Mouse (Mus musculus) kidney, postnatal 0 days (tissue): Measurements from ENCODE around the gene Btg1. TPM values are rescaled to one million over a fixed set of nuclear protein-coding genes. Genes with fewer than 3 reads are reported as not detected.

Experiments used
- ATAC-seq: fragments of 200-750 bp; cut with Nextera tagmentation; replicated peaks from 2 replicates; pipeline ENCODE4 v1.8.0; 2017; ENCODE audit warnings: low read depth, moderate number of reproducible peaks, moderate TSS enrichment, moderate library complexity; ENCODE audit not compliant: low FRiP score
- DNase-seq: peaks from one replicate; pipeline ENCODE4 v3.0.0-alpha.2; 2016; ENCODE audit warnings: low spot score
- H3K27ac ChIP-seq: fragments of 300-500 bp; sonication (generic); 2 replicates; pipeline ENCODE4 v1.5.1; 2014; ENCODE audit warnings: mild to moderate bottlenecking
- H3K27me3 ChIP-seq: fragments of 300-500 bp; sonication (generic); 2 replicates; pipeline ENCODE4 v1.6.1; 2014; ENCODE audit warnings: low read length, mixed read lengths; ENCODE audit not compliant: insufficient read depth
- H3K36me3 ChIP-seq: fragments of 300-500 bp; sonication (generic); 2 replicates; pipeline ENCODE4 v1.6.1; 2014; ENCODE audit warnings: low read length, mixed read lengths; ENCODE audit not compliant: insufficient read depth
- H3K4me1 ChIP-seq: fragments of 300-500 bp; sonication (generic); replicated peaks from 2 replicates; pipeline ENCODE4 v1.6.1; 2014; ENCODE audit warnings: antibody characterized with exemption, low read length, mixed read lengths; ENCODE audit not compliant: insufficient read depth
- H3K4me2 ChIP-seq: fragments of 300-500 bp; sonication (generic); 2 replicates; pipeline ENCODE4 v1.6.1; 2014; ENCODE audit warnings: mild to moderate bottlenecking, low read length, moderate library complexity, mixed read lengths
- H3K4me3 ChIP-seq: fragments of 300-500 bp; sonication (generic); replicated peaks from 2 replicates; pipeline ENCODE4 v1.5.1; 2014; ENCODE audit warnings: low read depth, low read length
- H3K9ac ChIP-seq: fragments of 300-500 bp; sonication (generic); 2 replicates; pipeline ENCODE4 v1.6.1; 2014; ENCODE audit warnings: low read depth, low read length
- H3K9me3 ChIP-seq: fragments of 300-500 bp; sonication (generic); replicated peaks from 2 replicates; pipeline ENCODE4 v1.6.1; 2016; ENCODE audit warnings: low read length, inconsistent platforms, mixed read lengths
- CTCF ChIP-seq: IDR thresholded peaks from 2 replicates; pipeline ENCODE4 v1.5.1; 2016; ENCODE audit warnings: antibody characterized with exemption, low read depth, mild to moderate bottlenecking, moderate library complexity
- WGBS: fragments of 180-500 bp; shearing (Covaris S2); extraction: QIAGEN DNeasy Blood & Tissue Kit; methylation state at CpG from one replicate; pipeline ENCODE4 v1.1.7; 2014; 5-methylcytosine and 5-hydroxymethylcytosine counted together
- polyA plus RNA-seq: library from polyadenylated mRNA; unstranded; fragments of >200 nt; fragmentation: Nextera tagmentation; extraction: Ambion mirVana; gene quantifications from 2 replicates; pipeline ENCODE4 v1.2.1, GENCODE M21; 2015

Gene Btg1
- 54.7 and 59.5 TPM in 2 replicates for polyA plus RNA-seq

DNA sequence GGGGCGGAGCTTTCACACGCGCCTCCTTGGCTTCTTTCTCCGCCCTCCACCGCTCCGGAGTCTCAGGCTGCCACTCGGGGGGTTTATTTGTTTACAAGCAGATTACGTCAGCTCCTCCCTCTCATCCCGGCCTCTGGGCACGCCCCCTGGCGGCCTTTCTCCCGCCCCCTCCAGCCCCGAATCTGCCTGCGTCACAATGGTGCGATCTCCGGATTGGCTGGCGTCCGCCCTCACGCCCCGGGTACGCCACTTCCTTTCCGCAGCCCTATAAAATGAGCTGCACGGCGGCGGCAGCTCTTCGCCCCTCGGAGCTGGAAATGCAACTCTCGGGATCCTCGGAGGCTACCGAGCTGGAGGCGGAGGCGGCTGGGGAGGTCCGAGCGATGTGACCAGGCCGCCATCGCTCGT, at the start of gene Btg1:
Btg1 (plus strand) TSS at position 298 of the 408 bp plus-strand sequence.
- H3K27me3 ChIP-seq, result no peaks in the 10 kb centered on the region
- H3K4me1 ChIP-seq, result peaks cover 4% of the 10 kb centered on the region; the same call in 1 of the 2 replicates
- H3K27ac ChIP-seq, result peak within 1 kb of the TSS; percentile 98
- DNase-seq (peak; percentile 100), ATAC-seq (peak; percentile 96)
- peak; percentile 72 for TF ChIP-seq CTCF
- peaks cover 6% of the 10 kb centered on the region for H3K36me3 ChIP-seq
- no peaks in the 10 kb centered on the region for H3K9me3 ChIP-seq
- H3K4me2 ChIP-seq, result peak within 1 kb of the TSS; percentile 62
- H3K9ac ChIP-seq, result peak within 1 kb of the TSS; percentile 99
- WGBS, result 1% methylated on average over 37 of the region's 37 CpGs
- peak within 1 kb of the TSS; percentile 100 for H3K4me3 ChIP-seq

DNA sequence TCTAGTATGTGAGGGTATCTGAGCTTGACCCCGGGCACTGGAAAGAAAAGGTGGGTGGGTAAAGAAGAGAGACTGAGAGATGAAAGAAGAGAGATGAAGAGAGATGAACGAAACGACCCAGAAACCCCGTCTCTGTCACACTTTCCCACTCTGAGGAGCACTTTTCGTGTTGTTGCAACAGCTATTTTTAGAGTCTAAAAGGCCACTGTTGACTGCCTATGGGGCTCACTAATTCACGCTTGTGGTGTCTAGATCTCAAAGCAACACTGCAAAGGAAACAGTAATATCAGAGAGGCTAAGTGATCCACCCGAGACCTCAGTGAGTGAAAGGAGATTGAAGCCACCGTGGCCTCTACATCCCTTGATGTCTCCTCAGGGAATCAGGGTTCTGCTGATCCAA, 47.3 kb upstream of the Btg1 start:
- Histone ChIP-seq H3K36me3 (no peaks in the 10 kb centered on the region), H3K9ac (no peak overlapping the region), H3K4me2 (no peak overlapping the region), H3K4me3 (no peak overlapping the region), H3K27me3 (no peaks in the 10 kb centered on the region), H3K9me3 (no peaks in the 10 kb centered on the region; the same call in 1 of the 2 replicates), H3K4me1 (0 out of 2 replicates have a peak, but pooled peaks cover 5% of the 10 kb centered on the region), H3K27ac (no peak overlapping the region)
- no peak for ATAC-seq
- no peak for TF ChIP-seq CTCF
- 67% methylated on average over 8 of the region's 8 CpGs for WGBS
- DNase-seq, result no peak

DNA sequence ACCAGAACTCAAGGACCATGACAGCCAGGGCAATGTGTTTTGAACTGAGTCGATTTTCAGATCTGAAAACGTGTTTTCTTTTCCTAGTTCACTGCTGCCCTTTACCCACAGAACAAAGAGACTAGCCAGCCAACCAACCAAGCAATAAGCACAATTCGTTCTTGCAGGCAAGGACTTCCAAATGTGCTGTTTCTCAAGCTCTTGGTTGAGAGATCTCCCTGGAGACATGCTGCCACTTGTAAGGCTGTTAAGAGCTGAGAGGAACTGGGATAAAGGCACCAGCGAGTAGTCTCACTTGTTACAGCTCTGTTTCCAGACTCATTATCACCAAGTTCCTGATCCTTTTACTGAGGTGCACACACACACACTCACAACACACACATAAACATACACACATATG, 45.6 kb upstream of the Btg1 start:
- Histone ChIP-seq H3K27ac (0 out of 2 replicates have a peak overlapping the region, but pooled peaks have one; percentile 0), H3K36me3 (no peaks in the 10 kb centered on the region), H3K4me3 (no peak overlapping the region), H3K4me2 (no peak overlapping the region), H3K27me3 (no peaks in the 10 kb centered on the region), H3K9ac (no peak overlapping the region), H3K4me1 (0 out of 2 replicates have a peak, but pooled peaks cover 5% of the 10 kb centered on the region), H3K9me3 (no peaks in the 10 kb centered on the region; the same call in 1 of the 2 replicates)
- 36% methylated on average over 4 of the region's 4 CpGs for WGBS
- TF ChIP-seq CTCF, result no peak
- ATAC-seq, result no peak
- no peak for DNase-seq

DNA sequence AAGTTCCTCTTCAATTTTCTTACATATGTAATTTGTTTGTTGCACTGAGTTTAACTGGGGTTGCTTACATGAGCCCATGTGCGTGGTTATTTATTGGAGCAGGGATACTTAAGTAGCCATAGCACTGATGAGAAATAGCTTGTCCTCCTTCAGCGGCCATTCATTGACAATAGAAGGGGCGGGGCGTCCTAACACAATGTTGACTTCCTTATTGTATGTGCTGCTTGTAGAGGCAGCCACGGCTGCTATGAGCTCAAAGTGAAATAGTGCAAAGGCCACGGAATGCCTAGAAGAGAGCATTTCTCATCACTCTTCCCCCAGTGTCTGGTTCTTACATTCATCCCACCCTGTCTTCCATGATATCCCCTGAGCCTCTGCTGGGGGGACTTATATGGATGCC, 42.0 kb upstream of the Btg1 start:
- no peaks in the 10 kb centered on the region for H3K36me3 ChIP-seq
- no peaks in the 10 kb centered on the region for H3K9me3 ChIP-seq
- H3K4me1 ChIP-seq, result 0 out of 2 replicates have a peak, but pooled peaks cover 5% of the 10 kb centered on the region
- no peak overlapping the region for H3K9ac ChIP-seq
- no peak overlapping the region for H3K4me3 ChIP-seq
- 82% methylated on average over 6 of the region's 6 CpGs for WGBS
- no peak for ATAC-seq
- no peak for DNase-seq
- no peak overlapping the region for H3K27ac ChIP-seq
- no peak overlapping the region for H3K4me2 ChIP-seq
- no peaks in the 10 kb centered on the region for H3K27me3 ChIP-seq
- no peak for TF ChIP-seq CTCF

DNA sequence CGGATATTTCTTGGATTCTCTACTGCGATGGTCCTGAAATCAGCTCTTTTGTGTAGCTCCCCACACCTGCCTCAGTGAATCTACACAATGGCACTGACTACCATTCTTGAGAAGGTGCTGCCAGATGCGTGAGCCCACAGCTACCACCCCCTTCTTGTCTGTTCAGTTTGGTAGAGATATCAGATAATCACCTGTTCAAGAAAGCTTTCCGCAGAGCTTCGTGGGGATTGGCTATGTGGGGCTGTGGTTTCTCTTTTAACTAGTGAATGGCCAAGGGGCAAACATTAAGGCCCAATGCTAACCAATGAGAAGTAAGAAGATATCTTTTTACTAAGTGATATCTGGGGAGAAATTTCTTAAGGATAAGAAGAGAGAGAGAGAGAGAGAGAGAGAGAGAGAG, 41.5 kb upstream of the Btg1 start:
- 0 out of 2 replicates have a peak, but pooled peaks cover 5% of the 10 kb centered on the region for H3K4me1 ChIP-seq
- no peak overlapping the region for H3K9ac ChIP-seq
- no peaks in the 10 kb centered on the region for H3K27me3 ChIP-seq
- H3K4me2 ChIP-seq, result no peak overlapping the region
- no peak for ATAC-seq
- 84% methylated on average over 5 of the region's 5 CpGs for WGBS
- no peaks in the 10 kb centered on the region for H3K9me3 ChIP-seq
- TF ChIP-seq CTCF, result no peak
- no peak overlapping the region for H3K27ac ChIP-seq
- no peak overlapping the region for H3K4me3 ChIP-seq
- DNase-seq, result no peak
- H3K36me3 ChIP-seq, result no peaks in the 10 kb centered on the region

DNA sequence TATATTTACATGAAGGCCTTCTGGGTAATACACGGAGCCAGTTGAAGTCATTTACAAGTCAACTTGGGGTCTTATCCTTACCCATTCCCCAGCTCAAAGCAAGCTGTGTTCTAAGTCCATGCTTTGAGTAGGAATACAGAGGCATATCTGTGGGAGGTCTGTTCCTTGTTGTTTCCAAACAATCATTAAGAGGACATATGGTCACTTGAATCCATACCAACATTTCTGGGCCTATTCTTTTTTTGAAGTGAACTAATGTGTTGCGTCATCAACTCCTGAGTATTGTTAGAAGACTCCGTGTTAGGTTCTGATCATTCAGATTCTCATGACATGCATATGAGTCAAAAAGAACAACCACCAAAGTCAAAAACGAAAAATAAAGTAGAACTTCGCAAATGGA, 37.9 kb upstream of the Btg1 start:
- DNase-seq, result peak; percentile 11
- Histone ChIP-seq H3K27me3 (no peaks in the 10 kb centered on the region), H3K36me3 (no peaks in the 10 kb centered on the region), H3K4me1 (no peaks in the 10 kb centered on the region), H3K9ac (no peak overlapping the region), H3K4me2 (no peak overlapping the region), H3K27ac (no peak overlapping the region), H3K4me3 (no peak overlapping the region), H3K9me3 (no peaks in the 10 kb centered on the region)
- 76% methylated on average over 5 of the region's 5 CpGs for WGBS
- no peak for TF ChIP-seq CTCF
- ATAC-seq, result no peak

DNA sequence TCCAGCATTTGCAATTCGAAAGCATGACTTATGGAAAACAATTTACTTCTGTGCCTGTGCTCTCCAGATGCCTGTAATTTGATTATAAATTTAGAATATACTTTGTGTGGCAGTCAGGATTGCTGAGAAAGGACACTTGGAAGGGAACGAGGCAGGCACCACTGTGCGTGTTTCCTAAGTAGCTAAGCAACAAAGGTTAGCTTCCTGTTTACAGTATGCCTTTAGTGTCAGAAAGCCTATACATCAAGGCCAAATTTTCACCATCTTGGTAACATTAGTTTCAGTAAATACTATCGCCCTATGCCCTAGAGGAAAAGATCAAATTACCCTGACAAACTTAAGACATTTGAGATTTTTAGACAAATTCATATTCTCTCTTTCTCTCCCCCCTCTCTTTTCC, 37.4 kb upstream of the Btg1 start:
- Histone ChIP-seq H3K4me2 (no peak overlapping the region), H3K4me3 (no peak overlapping the region), H3K9ac (no peak overlapping the region), H3K36me3 (no peaks in the 10 kb centered on the region), H3K27me3 (no peaks in the 10 kb centered on the region), H3K27ac (no peak overlapping the region), H3K9me3 (no peaks in the 10 kb centered on the region), H3K4me1 (no peaks in the 10 kb centered on the region)
- ATAC-seq (no peak), DNase-seq (peak; percentile 12)
- TF ChIP-seq CTCF, result no peak
- 34% methylated on average over 4 of the region's 4 CpGs for WGBS
